Mouse (Mus musculus) E14TG2a.4 (cell line): Measurements from ENCODE around the gene Gm11549.

Experiments
- CTCF ChIP-seq: conservative IDR thresholded peaks from 2 replicates; pipeline ENCODE4 v1.5.1; 2014; ENCODE audit warnings: low read length
- NANOG ChIP-seq: IDR thresholded peaks from 2 replicates; pipeline ENCODE4 v1.6.1; 2014; ENCODE audit warnings: borderline replicate concordance, low read length, mixed read lengths
- POU5F1 ChIP-seq: IDR thresholded peaks from 2 replicates; pipeline ENCODE4 v1.6.1; 2014; ENCODE audit warnings: low read length, borderline replicate concordance

GRCm38 (mm10) chr3:36551343-36551742 is 29.7 kb upstream of the Gm11549 start:
- no peak for TF ChIP-seq CTCF
- TF ChIP-seq NANOG, result no peak
- no peak for TF ChIP-seq POU5F1
